Mouse (Mus musculus) right cerebral cortex, postnatal 25 days (tissue): Measurements from ENCODE around the gene BC016579.
A peak's percentile ranks its signal among the peaks of the same experiment; 100 is the strongest.

ENCODE experiments used
- DNase-seq: peaks from one replicate; pipeline ENCODE4 v3.0.0; 2022

The BC016579 gene

GRCm38 (mm10) chr16:45653934-45654332 is at the start of gene BC016579:
Gene BC016579, minus strand, starts transcription at chr16:45654068.
- no peak for DNase-seq

- no peak for DNase-seq
Measured at GRCm38 (mm10) chr16:45699301-45699700, 45.4 kb upstream of the BC016579 start.

- no peak for DNase-seq
Measured at GRCm38 (mm10) chr16:45697996-45698395, 44.1 kb upstream of the BC016579 start.

DNA sequence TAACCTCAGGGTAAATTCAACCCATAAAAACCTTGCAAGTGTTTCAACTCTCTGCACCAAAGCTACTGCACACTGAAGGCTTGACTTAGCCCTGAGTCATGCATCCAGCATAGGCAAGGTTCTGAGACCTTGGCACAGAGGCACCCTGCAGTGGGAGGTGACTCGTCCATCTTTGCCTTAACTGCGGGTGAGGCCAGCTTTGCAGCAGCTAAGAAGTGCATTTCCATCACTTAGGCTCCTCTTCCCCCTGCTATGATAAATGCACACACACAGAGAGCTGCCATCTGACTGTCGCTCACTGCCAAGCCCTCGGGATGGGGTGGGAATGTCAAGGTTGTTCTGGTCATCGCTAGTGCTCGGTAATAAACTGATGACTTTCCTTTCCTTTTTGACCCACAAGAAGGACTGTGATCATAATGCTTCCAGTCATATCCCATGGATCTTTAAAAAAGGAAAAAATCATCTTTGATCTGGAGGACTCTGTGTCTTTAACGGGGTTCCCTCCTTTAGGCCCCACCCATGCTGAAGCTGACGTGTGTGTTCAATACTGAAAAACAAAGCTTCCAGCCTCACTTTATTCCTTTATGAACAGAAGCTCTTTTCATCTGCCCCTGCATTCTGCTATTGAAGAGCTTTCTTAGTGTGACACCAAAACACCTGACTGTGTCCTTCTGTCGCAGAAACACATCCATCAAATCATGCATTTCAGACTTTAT is 41.7 kb upstream of the BC016579 start:
- DNase-seq = no peak

DNA sequence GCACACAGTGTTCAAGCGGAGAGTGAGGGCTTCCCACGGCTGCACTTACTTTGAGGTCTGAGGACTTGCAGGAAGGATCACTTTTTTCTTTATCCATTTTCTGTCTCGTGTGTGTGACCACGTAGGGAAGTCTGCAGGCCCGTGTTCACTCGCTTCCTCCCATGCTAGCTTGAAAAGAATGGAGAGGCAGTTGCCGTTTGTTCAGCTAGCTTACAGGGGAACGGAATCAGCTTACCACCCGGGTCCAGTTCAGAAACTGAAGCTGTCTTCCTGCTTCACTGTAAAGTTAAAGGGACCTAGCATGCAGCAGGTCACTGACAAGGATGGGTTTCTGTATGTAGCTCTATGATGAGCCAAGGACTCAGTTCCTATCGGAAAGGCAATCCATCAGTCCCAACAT is 39.7 kb upstream of the BC016579 start, which contains the start of gene Tmprss7:
Tmprss7 (minus strand) TSS at position 101 of the 400 bp plus-strand sequence.
- no peak for DNase-seq

DNA sequence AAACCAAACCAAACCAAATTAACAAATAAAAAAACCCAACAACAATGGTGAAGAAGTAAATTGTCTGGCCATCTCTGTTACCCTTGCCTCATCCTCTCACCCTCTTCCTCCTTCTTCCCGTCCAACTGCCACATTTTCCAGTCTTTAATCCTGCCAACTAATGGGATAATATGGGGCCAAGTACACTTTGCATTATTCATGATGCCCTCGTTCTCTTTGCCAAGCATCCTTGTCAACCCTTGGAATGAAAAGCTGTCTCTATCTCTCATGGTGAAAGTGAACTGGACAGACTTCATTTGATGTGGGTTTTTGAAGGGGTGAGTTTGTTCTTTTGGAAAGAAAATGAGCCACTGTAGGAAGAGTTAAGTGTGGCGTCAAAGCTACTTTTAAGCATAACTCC is 39.0 kb upstream of the BC016579 start:
- DNase-seq = no peak

GRCm38 (mm10) chr16:45690178-45690577 is 36.3 kb upstream of the BC016579 start:
- DNase-seq = no peak

DNA sequence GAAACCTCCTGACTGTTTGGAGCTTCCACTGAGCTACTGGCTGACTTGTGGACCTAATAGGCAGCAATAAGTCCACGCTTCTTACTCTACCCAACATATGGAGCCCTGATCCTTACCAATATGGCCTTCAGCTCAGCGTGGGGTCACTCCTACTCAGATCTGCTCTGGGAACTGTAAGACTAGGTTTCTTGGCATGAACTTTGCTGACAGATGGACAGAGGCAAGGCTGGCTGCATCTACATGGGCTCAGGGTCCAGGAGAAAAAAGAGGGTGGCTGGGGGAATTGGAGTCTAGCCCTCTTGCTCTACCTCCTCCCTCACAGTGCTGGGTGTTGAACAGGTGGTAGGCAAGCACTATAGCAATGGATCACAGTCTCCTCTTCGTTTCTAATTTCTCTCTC is 33.0 kb upstream of the BC016579 start:
- no peak for DNase-seq

DNA sequence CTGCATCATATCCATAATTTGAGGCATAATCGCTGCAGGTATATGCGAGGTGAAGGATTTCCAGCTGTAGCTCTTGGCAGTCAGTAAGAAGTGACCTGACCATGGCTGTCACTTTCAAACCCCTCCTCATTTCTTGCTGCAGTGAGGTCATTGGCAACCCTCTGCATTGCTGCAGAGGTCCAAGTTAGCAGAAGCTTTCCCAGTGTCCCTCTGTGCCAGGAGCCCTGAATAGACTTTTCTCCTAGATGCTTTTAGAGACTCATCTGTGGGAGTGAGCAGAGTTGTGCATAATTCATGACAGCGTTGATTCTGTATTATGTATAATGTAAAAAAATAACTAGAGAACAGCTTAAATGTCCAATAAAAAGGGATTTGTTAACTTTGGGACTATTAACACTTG is 31.4 kb upstream of the BC016579 start:
- DNase-seq = peak; percentile 20

- no peak for DNase-seq
Measured at GRCm38 (mm10) chr16:45684815-45685214, 30.9 kb upstream of the BC016579 start.

GRCm38 (mm10) chr16:45676462-45676861 is 22.6 kb upstream of the BC016579 start:
- no peak for DNase-seq

GRCm38 (mm10) chr16:45670005-45670404 is 16.1 kb upstream of the BC016579 start:
- no peak for DNase-seq

DNA sequence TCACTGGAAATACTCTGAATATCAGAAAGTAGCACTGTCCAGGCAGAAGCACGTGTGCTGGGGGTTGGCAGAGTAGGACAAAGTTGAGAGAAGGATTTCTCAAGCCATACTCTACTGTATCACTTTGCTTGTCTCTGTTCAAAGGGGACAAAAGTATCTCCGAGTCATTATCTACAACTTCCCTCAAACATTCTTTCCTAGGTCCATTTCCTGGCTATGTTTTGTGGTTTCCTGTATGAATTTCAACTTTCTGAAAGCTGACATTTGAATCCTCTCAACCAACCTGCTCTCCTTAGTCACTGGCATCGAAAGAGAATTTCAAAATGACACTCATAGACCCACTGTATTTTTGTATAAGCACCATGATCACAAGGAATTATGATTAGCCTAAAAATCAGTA is 14.3 kb upstream of the BC016579 start:
- DNase-seq = no peak

- DNase-seq = no peak
Measured at GRCm38 (mm10) chr16:45666136-45666535, 12.3 kb upstream of the BC016579 start.

DNA sequence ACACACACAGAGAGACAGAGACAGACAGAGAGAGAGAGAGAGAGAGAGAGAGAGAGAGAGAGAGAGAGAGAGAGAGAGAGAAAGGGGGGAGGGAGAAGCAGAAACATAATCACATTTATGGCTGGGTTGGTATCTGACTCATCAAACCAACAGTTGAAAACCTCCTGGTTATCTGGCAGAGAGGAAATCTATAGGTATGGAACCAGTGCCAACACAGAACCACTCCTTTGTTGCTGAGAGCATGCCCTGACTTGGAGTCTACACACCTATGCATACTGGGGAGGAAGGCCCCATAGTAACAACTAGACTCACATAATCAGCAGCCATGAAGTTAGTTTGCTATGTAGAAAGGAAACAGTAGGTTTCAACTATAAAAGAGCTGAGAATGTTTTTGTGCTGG is 8.5 kb upstream of the BC016579 start:
- DNase-seq = no peak

DNA sequence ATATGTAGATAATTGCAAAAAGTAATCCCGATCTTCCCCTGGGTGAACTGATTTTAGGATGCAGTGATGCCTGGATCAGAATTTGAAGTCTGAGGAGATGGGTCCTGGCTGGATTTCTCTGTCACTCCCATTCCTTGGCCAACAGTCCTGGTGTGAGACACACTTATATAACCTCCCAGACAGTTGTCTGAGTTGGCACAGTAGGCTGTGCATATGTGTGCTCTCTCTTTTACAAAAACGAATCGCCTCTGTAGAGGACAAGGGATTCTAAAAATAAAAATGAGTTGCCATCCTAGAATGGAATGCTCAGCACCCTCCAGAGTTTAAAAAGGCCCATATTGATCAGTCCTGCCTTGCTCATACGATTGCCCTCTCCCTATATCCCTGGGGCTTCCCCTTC is 5.7 kb upstream of the BC016579 start:
- DNase-seq = peak; percentile 50

- no peak for DNase-seq
Measured at GRCm38 (mm10) chr16:45658248-45658647, 4.4 kb upstream of the BC016579 start.

GRCm38 (mm10) chr16:45657574-45658159 is 3.8 kb upstream of the BC016579 start:
- DNase-seq = no peak

- DNase-seq = no peak
Measured at GRCm38 (mm10) chr16:45654465-45654864, 597 bp upstream of the BC016579 start.

GRCm38 (mm10) chr16:45653009-45653933 is 597 bp downstream of the BC016579 start:
- no peak for DNase-seq

DNA sequence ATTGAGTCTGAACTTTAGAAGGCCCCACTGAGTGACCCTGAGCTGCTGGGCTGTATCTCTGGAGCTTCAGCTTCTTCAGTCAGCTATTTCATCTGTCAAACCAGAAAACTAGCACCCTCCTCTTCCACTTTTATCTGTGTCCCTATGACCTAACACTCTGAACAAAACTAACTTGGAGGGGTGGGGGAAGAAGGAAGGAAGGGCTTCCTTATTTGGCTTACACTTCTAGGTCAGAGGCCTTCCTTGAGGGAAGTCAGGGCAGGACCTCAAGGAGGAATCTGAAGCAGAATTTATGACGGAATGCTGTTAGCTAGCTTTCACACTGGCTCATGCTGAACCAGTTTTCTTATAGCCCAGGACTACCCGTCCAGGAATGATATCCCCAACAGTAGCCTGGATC is 2.4 kb downstream of the BC016579 start:
- DNase-seq = no peak

GRCm38 (mm10) chr16:45644380-45644779 is 9.5 kb downstream of the BC016579 start:
- no peak for DNase-seq

DNA sequence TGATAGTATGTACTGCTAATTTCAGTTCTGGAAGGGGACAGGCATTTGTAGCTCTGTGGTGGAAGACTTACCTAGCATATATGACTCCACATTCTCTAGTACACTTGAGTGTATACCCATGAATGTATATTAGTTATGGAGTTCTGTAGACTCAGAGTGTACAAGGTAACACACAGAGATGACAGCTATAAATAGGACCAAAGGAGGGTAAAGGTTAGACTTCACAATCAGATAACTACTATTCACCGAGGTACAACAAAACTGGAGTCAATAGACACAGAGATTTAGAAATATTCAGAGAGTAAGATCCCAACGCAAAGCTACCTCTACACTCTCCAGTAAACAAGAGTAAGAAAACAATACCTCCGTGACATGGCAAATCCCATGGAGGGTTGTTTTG is 9.9 kb downstream of the BC016579 start:
- DNase-seq = no peak

DNA sequence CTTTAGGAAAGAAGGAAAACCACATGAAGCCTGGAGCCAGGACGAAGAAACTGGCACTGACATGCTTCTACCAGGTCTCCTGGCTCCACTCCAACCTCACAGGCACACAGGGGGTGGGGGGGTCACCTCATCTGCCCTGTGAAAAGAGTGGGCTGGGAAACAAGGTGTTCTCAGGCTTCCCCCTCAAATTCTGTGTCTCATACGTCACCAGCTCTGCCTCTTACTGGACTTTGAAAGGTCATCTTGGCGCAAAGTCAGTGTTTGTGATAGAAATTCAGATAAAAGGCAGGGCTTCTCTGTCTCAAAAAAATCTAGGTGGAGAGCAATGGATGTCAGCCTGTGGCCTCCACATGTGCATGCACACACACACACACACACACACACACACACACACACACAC is 12.6 kb downstream of the BC016579 start:
- DNase-seq = no peak
